Mouse (Mus musculus): ENCODE data around the gene Idh1.
A peak's percentile ranks its signal among the peaks of the same experiment; 100 is the strongest.

Gene Idh1

GRCm38 (mm10) chr1:65177452-65177851 is 8.8 kb downstream of the Idh1 start:
- peak in 1 of 2 experiments; percentile 81 for DNase-seq (ENCODE audit: inconsistent age in 2 of 2, low spot score in 1 of 2)

DNA sequence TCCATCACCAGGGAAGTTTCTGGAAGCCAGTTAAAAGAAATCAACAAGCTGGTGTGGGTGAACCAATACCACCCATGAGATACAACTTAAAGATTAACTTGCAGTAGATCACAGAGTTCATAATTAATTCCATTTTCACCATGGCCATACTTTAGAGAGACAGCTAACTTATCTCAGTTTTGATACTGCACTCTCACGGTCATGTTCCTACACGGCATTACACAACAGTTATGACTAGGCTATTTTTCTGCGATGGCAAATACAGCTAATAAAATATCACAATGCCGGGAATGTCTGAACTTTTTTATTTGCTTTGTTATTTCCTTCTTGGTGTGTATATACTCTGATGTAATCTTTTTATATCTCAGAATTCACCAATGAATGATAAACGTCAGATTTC is 9.4 kb downstream of the Idh1 start:
- DNase-seq (ENCODE audit: inconsistent age in 2 of 2, low spot score in 1 of 2) = peak in 1 of 2 experiments; percentile 77

GRCm38 (mm10) chr1:65176171-65176570 is 10.1 kb downstream of the Idh1 start:
- peak; percentile 32 to 78 for DNase-seq (ENCODE audit: inconsistent age in 2 of 2, low spot score in 1 of 2)

GRCm38 (mm10) chr1:65173716-65174115 is 12.6 kb downstream of the Idh1 start:
- DNase-seq (ENCODE audit: inconsistent age in 2 of 2, low spot score in 1 of 2) = peak in 1 of 2 experiments; percentile 29

DNA sequence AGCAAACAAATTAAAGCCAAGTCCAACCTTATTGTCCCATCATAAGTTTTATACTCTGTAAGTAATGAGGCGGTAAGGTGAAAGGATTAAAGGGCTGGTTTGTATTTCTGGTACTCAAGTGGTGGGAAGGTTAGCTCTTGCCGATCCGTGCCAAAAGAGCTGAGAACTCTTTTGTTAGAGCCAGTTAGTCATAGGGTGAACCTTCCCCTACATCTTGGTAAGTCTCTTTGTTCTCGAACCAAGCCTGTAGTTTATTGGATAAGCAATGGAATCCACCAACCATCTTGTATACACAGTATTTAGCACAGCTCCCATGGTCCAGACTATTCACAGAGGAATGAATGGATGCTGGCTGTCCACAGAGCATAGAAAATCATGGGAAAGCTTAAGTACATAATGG is 14.7 kb downstream of the Idh1 start:
- peak in 1 of 2 experiments; percentile 40 for DNase-seq (ENCODE audit: inconsistent age in 2 of 2, low spot score in 1 of 2)

DNA sequence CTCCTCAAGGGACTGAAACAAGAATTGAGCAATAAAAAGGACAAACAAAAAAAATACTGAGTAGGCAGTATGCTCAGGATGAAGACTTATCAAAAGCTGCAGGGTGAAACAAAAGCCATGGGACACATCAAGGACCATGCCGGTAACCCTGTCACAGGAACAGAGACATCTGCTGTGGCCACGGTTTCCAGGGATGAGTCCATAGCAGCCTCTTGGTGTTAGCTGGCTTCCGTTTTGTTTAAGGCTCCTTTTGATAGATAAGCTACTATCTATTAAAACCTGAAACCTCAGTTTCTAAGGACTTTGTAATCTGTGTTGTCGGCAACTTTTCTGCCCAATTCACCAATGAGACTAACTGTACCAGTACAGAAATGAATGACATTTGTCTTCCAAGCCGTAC is 16.4 kb downstream of the Idh1 start:
- DNase-seq (ENCODE audit: inconsistent age in 2 of 2, low spot score in 1 of 2) = no peak

GRCm38 (mm10) chr1:65169536-65169935 is 16.8 kb downstream of the Idh1 start:
- peak in 1 of 2 experiments; percentile 33 for DNase-seq (ENCODE audit: inconsistent age in 2 of 2, low spot score in 1 of 2)

DNA sequence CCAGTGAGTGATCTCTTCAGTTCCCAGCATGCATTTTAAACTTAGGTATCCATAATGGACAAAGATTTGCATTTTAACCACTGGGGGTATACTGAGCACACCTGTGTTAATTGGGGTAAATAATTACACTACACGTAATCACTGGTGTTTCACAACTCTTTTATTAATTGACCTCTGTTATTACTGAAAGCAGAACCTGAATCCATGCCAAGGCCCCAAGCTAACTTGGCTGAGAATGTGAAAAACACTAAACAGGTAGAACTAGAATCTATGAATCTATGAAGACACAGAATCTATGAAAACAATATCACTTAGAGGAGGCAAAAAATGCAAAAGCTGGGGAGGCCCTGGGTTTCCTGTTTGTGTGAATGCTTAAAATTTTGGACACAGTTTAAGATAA is 18.8 kb downstream of the Idh1 start:
- no peak for DNase-seq (ENCODE audit: inconsistent age in 2 of 2, low spot score in 1 of 2)

- DNase-seq (ENCODE audit: inconsistent age in 2 of 2, low spot score in 1 of 2) = no peak
Observed at GRCm38 (mm10) chr1:65162210-65162609, 24.1 kb downstream of the Idh1 start.

DNA sequence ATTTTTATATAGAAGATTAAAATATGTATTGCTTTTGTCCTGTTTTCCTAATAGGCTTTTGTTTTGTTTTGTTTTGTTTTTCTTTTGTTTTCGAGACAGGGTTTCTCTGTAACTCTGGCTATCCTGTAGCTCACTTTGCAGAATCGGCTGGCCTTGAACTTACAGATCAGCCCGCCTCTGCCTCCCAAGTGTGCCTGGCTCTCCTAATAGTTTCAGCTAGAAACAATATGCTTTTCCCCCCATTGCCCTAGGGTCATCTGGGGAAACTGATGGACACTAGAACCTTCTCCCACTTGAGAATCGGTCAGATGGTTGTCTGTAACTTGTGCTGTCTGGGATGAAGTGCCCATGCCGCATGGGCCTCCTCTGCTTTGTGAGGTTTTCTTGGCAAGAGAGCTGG is 30.2 kb downstream of the Idh1 start:
- DNase-seq (ENCODE audit: inconsistent age in 2 of 2, low spot score in 1 of 2) = peak in 1 of 2 experiments; percentile 50

DNA sequence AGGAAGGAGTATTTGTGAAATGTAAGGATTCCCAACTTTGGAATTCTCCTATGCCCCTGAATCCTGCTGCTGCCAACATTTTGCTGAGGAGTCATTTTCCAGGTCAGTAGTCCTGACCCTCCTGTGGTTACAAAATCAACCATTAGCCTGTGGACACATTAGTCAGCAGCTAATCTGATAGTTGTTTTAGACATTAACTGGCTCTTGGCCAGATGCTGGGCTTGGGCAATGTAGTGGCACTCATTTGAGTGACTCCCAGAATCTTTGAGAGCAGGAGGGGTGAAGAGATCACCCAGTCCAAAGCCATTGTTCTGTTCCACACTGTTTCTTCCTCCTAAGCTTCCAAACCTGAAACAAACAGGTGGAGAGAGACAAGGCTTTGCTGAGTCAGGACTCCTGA is 31.5 kb downstream of the Idh1 start:
- peak; percentile 69 to 94 for DNase-seq (ENCODE audit: inconsistent age in 2 of 2, low spot score in 1 of 2)

DNA sequence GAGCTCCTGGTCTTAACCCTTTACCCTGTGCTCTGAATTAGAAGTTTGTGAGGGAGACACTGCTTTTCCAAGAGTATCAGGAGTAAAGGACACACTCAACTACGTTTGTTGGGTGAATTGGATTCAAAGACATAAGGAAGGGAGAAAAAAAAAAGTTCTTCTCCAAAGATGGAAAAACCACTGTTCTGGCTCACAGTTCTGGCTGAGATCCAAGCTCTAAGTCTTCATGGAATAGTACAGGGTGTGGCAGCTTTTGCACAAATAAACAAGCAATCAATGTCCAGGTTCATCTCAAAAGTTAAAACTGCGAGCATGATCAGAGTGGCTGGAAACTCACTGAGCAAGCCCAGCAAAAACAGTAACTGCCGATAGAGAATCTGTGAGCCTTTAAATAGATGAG is 38.3 kb downstream of the Idh1 start:
- DNase-seq (ENCODE audit: inconsistent age in 2 of 2, low spot score in 1 of 2) = no peak

DNA sequence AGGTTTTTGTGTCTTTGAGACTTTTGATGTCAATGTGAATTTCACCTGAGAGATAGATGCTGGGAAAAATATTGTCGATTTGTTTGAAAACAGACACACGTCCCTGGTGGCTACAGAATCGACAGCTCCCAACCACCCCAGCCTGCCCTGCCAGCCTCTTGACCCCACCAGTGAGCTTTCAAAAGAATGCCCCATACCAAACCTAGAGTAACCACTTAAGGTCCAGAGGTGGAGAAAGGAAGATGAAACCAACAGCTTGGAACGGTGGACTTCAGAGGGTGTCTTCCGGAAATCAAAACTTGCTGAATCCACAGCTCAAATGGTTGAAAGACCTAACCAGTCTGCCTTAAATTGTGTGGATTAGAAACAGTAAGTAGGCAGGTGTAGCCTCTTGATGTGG is 39.0 kb downstream of the Idh1 start:
- no peak for DNase-seq (ENCODE audit: inconsistent age in 2 of 2, low spot score in 1 of 2)

DNA sequence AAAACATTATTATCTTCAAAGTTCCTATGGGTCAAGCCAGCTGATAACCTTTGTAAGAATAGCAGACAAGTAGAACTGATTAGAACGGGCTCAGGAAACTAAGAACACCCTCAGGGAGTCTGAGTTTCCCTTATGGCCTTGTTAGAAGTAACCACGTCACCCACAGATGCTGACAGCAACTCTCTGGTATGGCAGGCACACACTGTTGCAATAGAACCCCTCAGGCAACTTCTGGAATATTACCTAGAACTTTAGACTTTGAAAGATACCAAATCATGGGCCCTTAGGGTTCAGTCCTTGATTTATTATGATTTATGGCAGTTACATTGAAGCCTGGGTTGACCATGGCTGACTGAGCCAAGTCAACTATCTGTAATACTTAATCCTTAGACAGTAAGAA is 39.7 kb downstream of the Idh1 start:
- no peak for DNase-seq (ENCODE audit: inconsistent age in 2 of 2, low spot score in 1 of 2)

GRCm38 (mm10) chr1:65144783-65145182 is 41.5 kb downstream of the Idh1 start:
- DNase-seq (ENCODE audit: inconsistent age in 2 of 2, low spot score in 1 of 2) = no peak

GRCm38 (mm10) chr1:65137560-65137959 is 48.7 kb downstream of the Idh1 start:
- no peak for DNase-seq (ENCODE audit: inconsistent age in 2 of 2, low spot score in 1 of 2)

GRCm38 (mm10) chr1:65132833-65133232 is 53.5 kb downstream of the Idh1 start:
- no peak for DNase-seq (ENCODE audit: inconsistent age in 2 of 2, low spot score in 1 of 2)

GRCm38 (mm10) chr1:65131671-65132070 is 54.6 kb downstream of the Idh1 start:
- DNase-seq (ENCODE audit: inconsistent age in 2 of 2, low spot score in 1 of 2) = no peak

DNA sequence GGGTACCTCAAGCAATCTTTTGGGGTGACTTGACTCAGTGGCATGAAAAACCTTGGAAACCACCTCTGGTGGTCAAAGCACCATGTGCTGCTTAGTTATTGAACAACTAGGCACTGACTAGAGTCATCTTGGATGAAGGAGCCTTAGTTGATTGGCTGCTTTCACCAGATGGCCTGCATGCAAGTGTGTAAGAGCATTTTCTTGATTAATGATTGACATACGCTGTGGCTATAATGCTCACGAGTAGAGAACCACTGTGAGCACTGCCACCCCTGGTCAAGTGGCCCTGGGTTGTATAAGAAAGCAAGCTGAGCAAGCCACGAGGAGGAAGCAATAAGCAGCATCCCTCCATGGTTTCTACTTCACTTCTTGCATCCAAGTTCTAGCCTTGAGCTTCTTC is 56.1 kb downstream of the Idh1 start:
- DNase-seq (ENCODE audit: inconsistent age in 2 of 2, low spot score in 1 of 2) = no peak

DNA sequence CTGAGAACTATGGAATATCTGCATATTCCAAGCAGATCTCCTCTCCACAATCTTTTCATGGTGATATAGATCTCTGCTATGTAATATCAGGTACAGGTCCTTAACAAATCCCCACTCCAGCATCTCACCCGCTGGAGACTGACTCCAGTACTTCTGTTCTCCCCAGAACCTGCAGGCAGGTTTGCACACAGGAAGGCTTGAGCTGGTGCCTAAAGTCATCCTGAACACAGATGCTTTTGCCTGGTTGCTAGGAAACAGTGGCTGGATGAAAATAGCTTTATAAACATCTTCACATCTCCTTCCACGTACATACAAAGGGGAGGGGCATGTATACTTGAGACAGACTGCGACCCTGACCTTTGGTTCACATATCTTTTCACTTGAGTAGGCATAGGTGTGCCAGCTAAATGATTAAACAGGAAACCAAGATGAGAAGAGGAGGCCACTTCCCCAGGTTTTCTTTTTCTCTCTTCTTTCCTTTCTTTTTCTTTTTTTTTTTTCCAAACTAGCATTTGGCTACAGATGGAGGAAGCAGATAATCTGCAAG is 56.6 kb downstream of the Idh1 start:
- no peak for DNase-seq (ENCODE audit: inconsistent age in 2 of 2, low spot score in 1 of 2)

GRCm38 (mm10) chr1:65122574-65123372 is 63.5 kb downstream of the Idh1 start, which contains the start of gene D630023F18Rik:
Gene D630023F18Rik, minus strand, starts transcription at chr1:65123214.
- DNase-seq (ENCODE audit: inconsistent age in 2 of 2, low spot score in 1 of 2) = no peak

DNA sequence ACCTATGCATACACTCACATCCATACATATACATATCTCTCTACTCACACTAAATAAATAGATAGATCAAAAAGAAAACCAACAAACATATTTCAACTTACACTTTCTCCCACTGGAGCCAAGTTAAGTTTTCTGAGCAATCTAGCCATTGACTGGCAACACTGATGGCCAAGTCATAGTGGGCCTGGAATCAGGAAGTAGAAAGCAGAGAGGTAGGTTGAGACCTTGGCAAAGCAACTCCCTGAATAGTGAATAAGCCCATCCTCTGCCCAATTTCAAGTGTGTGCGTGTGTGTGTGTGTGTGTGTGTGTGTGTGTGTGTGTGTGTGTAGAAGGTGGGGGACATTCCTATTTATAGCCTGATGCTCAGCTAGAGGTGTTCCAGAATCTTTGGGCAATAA is 66.9 kb downstream of the Idh1 start, which contains the start of gene Gm28845:
Gene Gm28845 (minus strand): TSS at position 121 of the 400 bp plus-strand sequence.
- DNase-seq (ENCODE audit: inconsistent age in 2 of 2, low spot score in 1 of 2) = no peak
